Mouse (Mus musculus) forebrain, embryonic 12.5 days (tissue): ENCODE data around the gene Taar7b. TPM values are rescaled to one million over a fixed set of nuclear protein-coding genes. Genes with fewer than 3 reads are reported as not detected.

Experiments
- ATAC-seq: fragments of 200-750 bp; cut with Nextera tagmentation; 2 replicates; pipeline ENCODE4 v1.8.0; 2017; ENCODE audit warnings: moderate TSS enrichment; ENCODE audit not compliant: low FRiP score
- H3K27ac ChIP-seq: fragments of 300-500 bp; sonication (generic); 2 replicates; pipeline ENCODE4 v1.5.1; 2016; ENCODE audit warnings: mild to moderate bottlenecking
- H3K27me3 ChIP-seq: fragments of 300-500 bp; sonication (generic); 2 replicates; pipeline ENCODE4 v1.6.1; 2016; ENCODE audit warnings: mild to moderate bottlenecking
- H3K36me3 ChIP-seq: fragments of 300-500 bp; sonication (generic); replicated peaks from 2 replicates; pipeline ENCODE4 v1.6.1; 2016; ENCODE audit warnings: mild to moderate bottlenecking
- H3K4me1 ChIP-seq: fragments of 300-500 bp; sonication (generic); 2 replicates; pipeline ENCODE4 v1.6.1; 2016
- H3K4me2 ChIP-seq: fragments of 300-500 bp; sonication (generic); 2 replicates; pipeline ENCODE4 v1.6.1; 2016; ENCODE audit warnings: mild to moderate bottlenecking, moderate library complexity
- H3K4me3 ChIP-seq: fragments of 300-500 bp; sonication (generic); replicated peaks from 2 replicates; pipeline ENCODE4 v1.5.1; 2016; ENCODE audit warnings: mild to moderate bottlenecking
- H3K9ac ChIP-seq: fragments of 300-500 bp; sonication (generic); 2 replicates; pipeline ENCODE4 v1.6.1; 2016; ENCODE audit warnings: mild to moderate bottlenecking
- H3K9me3 ChIP-seq: fragments of 300-500 bp; sonication (generic); 2 replicates; pipeline ENCODE4 v1.6.1; 2016
- WGBS: fragments of 180-500 bp; shearing (Covaris S2); methylation state at CpG from one replicate; pipeline ENCODE4 v1.1.7; 2016; 5-methylcytosine and 5-hydroxymethylcytosine counted together
- polyA plus RNA-seq: library from polyadenylated mRNA; unstranded; fragments of >200 nt; fragmentation: Nextera tagmentation; extraction: Ambion mirVana; gene quantifications from 2 replicates; pipeline ENCODE4 v1.2.1, GENCODE M21; 2016

Taar7b gene
- polyA plus RNA-seq, 1 experiment from 2014 or later, result not detected

- Histone ChIP-seq H3K9ac (no peak within 1 kb of the TSS), H3K36me3 (no peaks in the 10 kb centered on the region), H3K4me2 (no peak within 1 kb of the TSS), H3K4me1 (no peaks in the 10 kb centered on the region), H3K9me3 (no peaks in the 10 kb centered on the region), H3K27me3 (no peaks in the 10 kb centered on the region), H3K27ac (no peak within 1 kb of the TSS), H3K4me3 (no peak within 1 kb of the TSS)
- 88% methylated on average over 3 of the region's 3 CpGs for WGBS
- ATAC-seq, result no peak
Measured at GRCm38 (mm10) chr10:23993381-23993780, 6.4 kb upstream of the Taar7b start, which contains the start of gene Taar7a. TSS of gene Taar7a (minus strand) at chr10:23993481.

GRCm38 (mm10) chr10:24006442-24006841 lies 6.7 kb downstream of the Taar7b start:
- no peak overlapping the region for H3K9ac ChIP-seq
- ATAC-seq, result no peak
- H3K27me3 ChIP-seq, result no peaks in the 10 kb centered on the region
- H3K27ac ChIP-seq, result no peak overlapping the region
- H3K4me3 ChIP-seq, result no peak overlapping the region
- no peaks in the 10 kb centered on the region for H3K36me3 ChIP-seq
- no peak overlapping the region for H3K4me2 ChIP-seq
- H3K4me1 ChIP-seq, result no peaks in the 10 kb centered on the region
- WGBS, result 83% methylated on average over 1 of the region's 1 CpGs
- no peaks in the 10 kb centered on the region for H3K9me3 ChIP-seq

GRCm38 (mm10) chr10:24007034-24007433 lies 7.3 kb downstream of the Taar7b start:
- H3K4me3 ChIP-seq, result no peak overlapping the region
- H3K27ac ChIP-seq, result no peak overlapping the region
- no peaks in the 10 kb centered on the region for H3K4me1 ChIP-seq
- H3K36me3 ChIP-seq, result no peaks in the 10 kb centered on the region
- H3K27me3 ChIP-seq, result no peaks in the 10 kb centered on the region
- no peaks in the 10 kb centered on the region for H3K9me3 ChIP-seq
- no peak overlapping the region for H3K4me2 ChIP-seq
- no peak overlapping the region for H3K9ac ChIP-seq
- no peak for ATAC-seq
- WGBS, result 53% methylated on average over 2 of the region's 2 CpGs

GRCm38 (mm10) chr10:24008143-24008542 lies 8.4 kb downstream of the Taar7b start:
- no peaks in the 10 kb centered on the region for H3K4me1 ChIP-seq
- ATAC-seq, result no peak
- WGBS, result 89% methylated on average over 1 of the region's 1 CpGs

GRCm38 (mm10) chr10:24026922-24027321 lies 27.2 kb downstream of the Taar7b start, which contains the start of gene Taar7d:
TSS of gene Taar7d (plus strand) at chr10:24027222.
- Histone ChIP-seq H3K4me3 (no peak within 1 kb of the TSS), H3K27me3 (no peaks in the 10 kb centered on the region), H3K4me1 (no peaks in the 10 kb centered on the region), H3K4me2 (no peak within 1 kb of the TSS), H3K27ac (no peak within 1 kb of the TSS), H3K9me3 (no peaks in the 10 kb centered on the region), H3K36me3 (no peaks in the 10 kb centered on the region), H3K9ac (no peak within 1 kb of the TSS)
- ATAC-seq, result no peak

More at GRCm38 (mm10) chr10:24008143-24008542, 8.4 kb downstream of the Taar7b start:
- H3K9me3 ChIP-seq, result no peaks in the 10 kb centered on the region
- H3K4me2 ChIP-seq, result no peak overlapping the region
- no peak overlapping the region for H3K4me3 ChIP-seq
- no peaks in the 10 kb centered on the region for H3K27me3 ChIP-seq
- no peak overlapping the region for H3K9ac ChIP-seq
- H3K27ac ChIP-seq, result no peak overlapping the region
- no peaks in the 10 kb centered on the region for H3K36me3 ChIP-seq

GRCm38 (mm10) chr10:24031347-24031746 lies 31.6 kb downstream of the Taar7b start:
- Histone ChIP-seq H3K4me1 (no peaks in the 10 kb centered on the region), H3K4me3 (no peak overlapping the region), H3K9ac (no peak overlapping the region), H3K36me3 (no peaks in the 10 kb centered on the region), H3K4me2 (no peak overlapping the region), H3K27ac (no peak overlapping the region), H3K9me3 (no peaks in the 10 kb centered on the region), H3K27me3 (no peaks in the 10 kb centered on the region)
- ATAC-seq, result no peak

- no peak within 1 kb of the TSS for H3K9ac ChIP-seq
- H3K9me3 ChIP-seq, result no peaks in the 10 kb centered on the region
- no peaks in the 10 kb centered on the region for H3K27me3 ChIP-seq
- no peak within 1 kb of the TSS for H3K27ac ChIP-seq
- no peak within 1 kb of the TSS for H3K4me3 ChIP-seq
- H3K4me2 ChIP-seq, result no peak within 1 kb of the TSS
- no peaks in the 10 kb centered on the region for H3K4me1 ChIP-seq
- ATAC-seq, result no peak
- H3K36me3 ChIP-seq, result no peaks in the 10 kb centered on the region
- WGBS, result 93% methylated on average over 2 of the region's 2 CpGs
Measured at GRCm38 (mm10) chr10:24037314-24037713, 37.6 kb downstream of the Taar7b start, which contains the start of gene Taar7e. TSS of gene Taar7e (plus strand) at chr10:24037614.

GRCm38 (mm10) chr10:24040120-24040869 lies 40.6 kb downstream of the Taar7b start:
- Histone ChIP-seq H3K4me2 (no peak overlapping the region), H3K9me3 (no peaks in the 10 kb centered on the region), H3K4me3 (no peak overlapping the region), H3K27me3 (no peaks in the 10 kb centered on the region), H3K36me3 (no peaks in the 10 kb centered on the region), H3K27ac (no peak overlapping the region), H3K4me1 (no peaks in the 10 kb centered on the region), H3K9ac (no peak overlapping the region)
- WGBS, result 66% methylated on average over 2 of the region's 2 CpGs
- ATAC-seq, result no peak

- Histone ChIP-seq H3K27me3 (no peaks in the 10 kb centered on the region), H3K9me3 (no peaks in the 10 kb centered on the region)
Measured at GRCm38 (mm10) chr10:24049210-24049609, 49.5 kb downstream of the Taar7b start, which contains the start of gene Taar7f. TSS of gene Taar7f (plus strand) at chr10:24049510.

More at GRCm38 (mm10) chr10:24049210-24049609, 49.5 kb downstream of the Taar7b start, which contains the start of gene Taar7f:
- H3K9ac ChIP-seq, result no peak within 1 kb of the TSS
- no peak within 1 kb of the TSS for H3K4me3 ChIP-seq
- H3K36me3 ChIP-seq, result no peaks in the 10 kb centered on the region
- no peak within 1 kb of the TSS for H3K4me2 ChIP-seq
- no peak for ATAC-seq
- H3K27ac ChIP-seq, result no peak within 1 kb of the TSS
- H3K4me1 ChIP-seq, result no peaks in the 10 kb centered on the region

Other genes with a start within 250 kb of the Taar7b start
- 117 and 131 TPM in 2 replicates for gene Rps12, start 212.7 kb upstream of the Taar7b start, polyA plus RNA-seq
- gene Slc18b1, start 203.0 kb upstream of the Taar7b start, polyA plus RNA-seq, result 16.6 and 17.2 TPM in 2 replicates
- gene Vnn3, start 148.5 kb upstream of the Taar7b start, polyA plus RNA-seq, result not detected in 2 replicates
- 0.63 and 0.65 TPM in 2 replicates for gene Vnn1, start 105.3 kb upstream of the Taar7b start, polyA plus RNA-seq
- gene Taar1, start 79.6 kb upstream of the Taar7b start, polyA plus RNA-seq, result not detected in 2 replicates
- gene Taar2, start 61.4 kb upstream of the Taar7b start, polyA plus RNA-seq, result not detected in 2 replicates
- gene Taar3, start 50.4 kb upstream of the Taar7b start, polyA plus RNA-seq, result not detected in 2 replicates
- gene Taar4, start 39.4 kb upstream of the Taar7b start, polyA plus RNA-seq, result not detected in 2 replicates
- gene Taar5, start 29.2 kb upstream of the Taar7b start, polyA plus RNA-seq, result not detected in 2 replicates
- gene Taar6, start 14.3 kb upstream of the Taar7b start, polyA plus RNA-seq, result not detected in 2 replicates
- gene Taar7a, start 6.5 kb upstream of the Taar7b start, polyA plus RNA-seq, result not detected in 2 replicates
- not detected in 2 replicates for gene Taar7d, start 27.3 kb downstream of the Taar7b start, polyA plus RNA-seq
- not detected in 2 replicates for gene Taar7e, start 37.7 kb downstream of the Taar7b start, polyA plus RNA-seq
- not detected in 2 replicates for gene Taar7f, start 49.6 kb downstream of the Taar7b start, polyA plus RNA-seq
- not detected in 2 replicates for gene Taar8a, start 76.6 kb downstream of the Taar7b start, polyA plus RNA-seq
- gene Taar8b, start 92.4 kb downstream of the Taar7b start, polyA plus RNA-seq, result not detected in 2 replicates
- not detected in 2 replicates for gene Taar8c, start 102.0 kb downstream of the Taar7b start, polyA plus RNA-seq
- not detected in 2 replicates for gene Taar9, start 109.6 kb downstream of the Taar7b start, polyA plus RNA-seq
- 115 and 121 TPM in 2 replicates for gene Stx7, start 149.4 kb downstream of the Taar7b start, polyA plus RNA-seq
- 2.7 and 3.2 TPM in 2 replicates for gene Moxd1, start 223.6 kb downstream of the Taar7b start, polyA plus RNA-seq